Mouse (Mus musculus) forebrain, embryonic 15.5 days (tissue): ENCODE measurements around the gene Brd2. TPM values are rescaled to one million over a fixed set of nuclear protein-coding genes. Genes with fewer than 3 reads are reported as not detected.

Source experiments
- ATAC-seq: fragments of 200-750 bp; cut with Nextera tagmentation; replicated peaks from 2 replicates; pipeline ENCODE4 v1.8.0; 2017; ENCODE audit warnings: mild to moderate bottlenecking, moderate TSS enrichment, moderate library complexity
- H3K27ac ChIP-seq: fragments of 300-500 bp; sonication (generic); replicated peaks from 2 replicates; pipeline ENCODE4 v1.5.1; 2015; ENCODE audit warnings: mild to moderate bottlenecking, inconsistent platforms
- H3K27me3 ChIP-seq: fragments of 300-500 bp; sonication (generic); 2 replicates; pipeline ENCODE4 v1.6.1; 2015; ENCODE audit warnings: inconsistent platforms
- H3K36me3 ChIP-seq: fragments of 300-500 bp; sonication (generic); 2 replicates; pipeline ENCODE4 v1.6.1; 2015; ENCODE audit warnings: mild to moderate bottlenecking, inconsistent platforms
- H3K4me1 ChIP-seq: fragments of 300-500 bp; sonication (generic); 2 replicates; pipeline ENCODE4 v1.6.1; 2015; ENCODE audit warnings: inconsistent platforms
- H3K4me2 ChIP-seq: fragments of 300-500 bp; sonication (generic); replicated peaks from 2 replicates; pipeline ENCODE4 v1.6.1; 2015; ENCODE audit warnings: mild to moderate bottlenecking, inconsistent platforms
- H3K4me3 ChIP-seq: fragments of 300-500 bp; sonication (generic); 2 replicates; pipeline ENCODE4 v1.5.1; 2015; ENCODE audit warnings: mild to moderate bottlenecking, inconsistent platforms
- H3K9ac ChIP-seq: fragments of 300-500 bp; sonication (generic); replicated peaks from 2 replicates; pipeline ENCODE4 v1.6.1; 2015; ENCODE audit warnings: mild to moderate bottlenecking, inconsistent platforms
- H3K9me3 ChIP-seq: fragments of 300-500 bp; sonication (generic); 2 replicates; pipeline ENCODE4 v1.6.1; 2016; ENCODE audit warnings: inconsistent platforms
- WGBS: fragments of 180-500 bp; shearing (Covaris S2); methylation state at CpG from one replicate; pipeline ENCODE4 v1.1.7; 2015; ENCODE audit warnings: mixed read lengths; 5-methylcytosine and 5-hydroxymethylcytosine counted together
- polyA plus RNA-seq: library from polyadenylated mRNA; unstranded; fragments of >200 nt; fragmentation: Nextera tagmentation; extraction: Ambion mirVana; gene quantifications from 2 replicates; pipeline ENCODE4 v1.2.1, GENCODE M21; 2015

Brd2 gene
- polyA plus RNA-seq, 1 experiment from 2014 or later = 133 TPM

DNA sequence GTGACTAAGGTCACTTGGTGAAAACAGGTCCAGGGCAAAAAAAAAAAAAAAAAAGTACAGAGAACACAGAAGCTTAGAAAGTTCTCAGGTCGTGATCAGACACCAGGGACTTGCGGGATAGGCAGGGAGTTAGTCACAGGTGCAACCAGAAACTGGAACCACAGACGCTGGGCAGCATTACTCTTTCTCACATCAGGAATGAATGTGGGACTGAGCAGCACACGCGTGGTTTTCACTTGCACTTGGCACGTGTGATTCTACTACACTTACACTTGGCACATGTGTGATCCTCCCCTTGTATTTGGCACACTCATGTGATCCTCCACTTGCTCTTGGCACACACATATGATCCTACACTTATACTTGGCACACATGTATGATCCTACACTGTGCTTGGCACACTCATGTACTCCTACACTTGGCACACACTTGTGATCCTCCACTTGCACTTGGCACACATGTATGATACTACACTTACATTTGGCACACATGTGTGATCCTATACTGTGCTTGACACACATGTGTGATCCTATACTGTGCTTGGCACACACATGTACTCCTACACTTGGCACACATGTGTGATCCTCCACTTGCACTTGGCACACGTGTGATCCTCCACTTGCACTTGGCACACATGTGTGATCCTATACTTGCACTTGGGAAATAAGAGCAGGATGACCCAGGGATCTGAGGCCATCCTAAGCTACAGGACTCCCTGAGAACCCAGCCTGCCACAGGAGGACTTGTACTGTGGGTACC lies 15.1 kb downstream of the Brd2 start:
- H3K4me1 ChIP-seq = peaks cover 11% of the 10 kb centered on the region
- ATAC-seq = peak; percentile 65; the same call in 1 of the 2 replicates
- H3K27me3 ChIP-seq = no peaks in the 10 kb centered on the region
- no peak overlapping the region for H3K4me3 ChIP-seq
- H3K9ac ChIP-seq = no peak overlapping the region
- no peak overlapping the region; the same call in 1 of the 2 replicates for H3K27ac ChIP-seq
- no peaks in the 10 kb centered on the region for H3K9me3 ChIP-seq
- H3K4me2 ChIP-seq = no peak overlapping the region
- H3K36me3 ChIP-seq = peaks cover 29% of the 10 kb centered on the region
- 75% methylated on average over 7 of the region's 7 CpGs for WGBS

DNA sequence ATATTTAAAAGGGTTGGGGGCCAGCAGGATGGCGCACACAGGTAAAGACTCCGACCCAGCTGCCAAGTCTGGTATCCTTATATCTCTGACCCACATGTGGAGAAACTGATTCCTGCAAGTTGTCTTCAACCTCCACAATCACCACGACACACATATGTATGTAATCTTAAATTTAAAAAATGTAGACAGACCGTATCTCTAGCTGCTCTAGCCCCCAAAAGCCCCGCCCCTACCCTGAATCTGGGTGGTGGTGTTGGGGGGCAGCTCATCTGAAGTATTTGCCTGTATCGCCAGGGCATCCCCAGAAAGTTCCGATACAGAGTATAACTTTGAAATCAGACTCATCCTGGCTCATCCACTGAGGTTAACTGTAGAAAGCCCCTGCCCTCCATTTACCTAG lies 15.9 kb downstream of the Brd2 start:
- H3K9ac ChIP-seq = no peak overlapping the region
- H3K27ac ChIP-seq = no peak overlapping the region
- no peaks in the 10 kb centered on the region for H3K9me3 ChIP-seq
- H3K36me3 ChIP-seq = peaks cover 22% of the 10 kb centered on the region
- H3K4me3 ChIP-seq = no peak overlapping the region
- ATAC-seq = no peak
- no peak overlapping the region for H3K4me2 ChIP-seq
- peaks cover 13% of the 10 kb centered on the region for H3K4me1 ChIP-seq
- no peaks in the 10 kb centered on the region for H3K27me3 ChIP-seq
- 86% methylated on average over 7 of the region's 7 CpGs for WGBS

GRCm38 (mm10) chr17:34104804-34105203 lies 17.6 kb downstream of the Brd2 start:
- no peak overlapping the region for H3K4me3 ChIP-seq
- H3K4me1 ChIP-seq = peaks cover 9% of the 10 kb centered on the region
- H3K27ac ChIP-seq = no peak overlapping the region
- 88% methylated on average over 9 of the region's 9 CpGs for WGBS
- no peak for ATAC-seq
- H3K27me3 ChIP-seq = no peaks in the 10 kb centered on the region
- no peaks in the 10 kb centered on the region for H3K9me3 ChIP-seq
- H3K4me2 ChIP-seq = no peak overlapping the region
- H3K36me3 ChIP-seq = peaks cover 6% of the 10 kb centered on the region
- no peak overlapping the region for H3K9ac ChIP-seq

DNA sequence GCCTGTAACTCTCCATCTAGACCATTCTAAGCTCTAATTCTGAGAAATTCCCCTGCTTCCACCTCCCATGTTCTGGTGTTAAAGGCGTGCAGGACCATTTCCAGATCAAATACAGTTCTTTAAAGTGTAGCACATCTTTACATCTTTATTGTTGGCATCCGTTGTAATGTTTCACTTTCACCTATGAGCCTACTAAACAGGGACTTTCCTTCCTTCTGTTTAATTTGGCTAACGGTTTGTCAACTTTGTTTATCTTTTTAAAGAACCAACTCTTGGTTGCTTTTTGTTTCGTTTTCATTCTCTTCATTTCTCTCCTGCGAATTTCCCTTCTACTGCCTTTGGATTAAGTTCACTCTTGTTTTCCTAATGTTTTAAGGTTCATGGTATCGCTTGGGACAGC lies 19.6 kb downstream of the Brd2 start:
- ATAC-seq = no peak
- H3K27ac ChIP-seq = no peak overlapping the region
- H3K9me3 ChIP-seq = no peaks in the 10 kb centered on the region
- WGBS = 78% methylated on average over 6 of the region's 6 CpGs
- no peaks in the 10 kb centered on the region for H3K36me3 ChIP-seq
- H3K4me2 ChIP-seq = no peak overlapping the region
- H3K27me3 ChIP-seq = no peaks in the 10 kb centered on the region
- H3K4me3 ChIP-seq = no peak overlapping the region
- no peak overlapping the region for H3K9ac ChIP-seq
- peaks cover 9% of the 10 kb centered on the region for H3K4me1 ChIP-seq

GRCm38 (mm10) chr17:34101604-34102032 lies 20.8 kb downstream of the Brd2 start:
- Histone ChIP-seq H3K4me2 (peak overlapping the region; percentile 32; the same call in 1 of the 2 replicates), H3K27me3 (no peaks in the 10 kb centered on the region), H3K9ac (0 out of 2 replicates have a peak overlapping the region, but pooled peaks have one; percentile 17), H3K4me1 (peaks cover 9% of the 10 kb centered on the region), H3K4me3 (no peak overlapping the region), H3K27ac (no peak overlapping the region), H3K9me3 (no peaks in the 10 kb centered on the region), H3K36me3 (no peaks in the 10 kb centered on the region)
- WGBS = 8% methylated on average over 12 of the region's 12 CpGs
- peak; percentile 76 for ATAC-seq

- WGBS = 31% methylated on average over 5 of the region's 5 CpGs
- ATAC-seq = peak; percentile 35; the same call in 1 of the 2 replicates
- no peak overlapping the region for H3K4me2 ChIP-seq
- H3K4me1 ChIP-seq = peaks cover 9% of the 10 kb centered on the region
- H3K9me3 ChIP-seq = no peaks in the 10 kb centered on the region
- no peak overlapping the region for H3K4me3 ChIP-seq
- no peaks in the 10 kb centered on the region for H3K36me3 ChIP-seq
- no peak overlapping the region for H3K9ac ChIP-seq
- H3K27me3 ChIP-seq = no peaks in the 10 kb centered on the region
- H3K27ac ChIP-seq = no peak overlapping the region
Measured at GRCm38 (mm10) chr17:34101185-34101584, 21.2 kb downstream of the Brd2 start.

GRCm38 (mm10) chr17:34099531-34099930 lies 22.9 kb downstream of the Brd2 start:
- WGBS = 23% methylated on average over 5 of the region's 5 CpGs
- Histone ChIP-seq H3K9ac (no peak overlapping the region), H3K4me1 (peaks cover 9% of the 10 kb centered on the region), H3K36me3 (no peaks in the 10 kb centered on the region), H3K27me3 (no peaks in the 10 kb centered on the region), H3K4me2 (no peak overlapping the region), H3K9me3 (no peaks in the 10 kb centered on the region), H3K27ac (no peak overlapping the region), H3K4me3 (no peak overlapping the region)
- ATAC-seq = no peak

GRCm38 (mm10) chr17:34098709-34099479 lies 23.5 kb downstream of the Brd2 start:
- Histone ChIP-seq H3K4me3 (no peak overlapping the region), H3K36me3 (no peaks in the 10 kb centered on the region), H3K9ac (no peak overlapping the region), H3K27ac (no peak overlapping the region), H3K4me2 (no peak overlapping the region), H3K27me3 (no peaks in the 10 kb centered on the region), H3K9me3 (no peaks in the 10 kb centered on the region), H3K4me1 (peaks cover 9% of the 10 kb centered on the region)
- WGBS = 66% methylated on average over 10 of the region's 10 CpGs
- ATAC-seq = no peak

- no peak for ATAC-seq
- Histone ChIP-seq H3K9me3 (no peaks in the 10 kb centered on the region), H3K4me1 (peaks cover 9% of the 10 kb centered on the region), H3K4me3 (no peak overlapping the region), H3K4me2 (no peak overlapping the region), H3K9ac (no peak overlapping the region), H3K27ac (no peak overlapping the region), H3K36me3 (no peaks in the 10 kb centered on the region), H3K27me3 (no peaks in the 10 kb centered on the region)
- WGBS = 56% methylated on average over 5 of the region's 5 CpGs
Measured at GRCm38 (mm10) chr17:34097272-34097671, 25.2 kb downstream of the Brd2 start.

DNA sequence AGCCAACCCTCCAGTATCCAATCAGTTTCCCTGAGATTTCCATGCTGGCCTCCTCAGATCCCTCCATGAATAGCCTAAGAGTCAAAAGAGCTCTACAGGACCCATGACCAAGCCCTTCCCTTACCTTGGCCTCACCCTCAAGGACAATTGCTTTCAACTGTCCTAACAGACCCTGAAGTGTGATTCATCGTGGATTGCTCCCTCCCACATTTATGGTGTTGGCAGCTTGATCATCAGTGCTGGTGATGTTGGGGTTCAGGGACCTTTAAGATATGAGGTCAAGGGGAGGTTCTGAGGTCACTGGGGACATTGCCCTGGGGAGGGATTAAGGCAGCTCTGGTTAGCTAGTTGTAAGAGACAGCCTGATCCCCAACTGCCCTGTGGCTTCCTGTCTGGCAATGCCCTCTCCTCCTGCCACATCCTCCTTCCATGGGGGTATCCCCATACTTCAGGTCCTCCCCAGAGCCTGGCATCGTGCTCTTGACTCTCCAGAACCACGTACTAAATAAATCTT lies 25.9 kb downstream of the Brd2 start:
- 75% methylated on average over 3 of the region's 3 CpGs for WGBS
- no peaks in the 10 kb centered on the region for H3K9me3 ChIP-seq
- H3K4me2 ChIP-seq = no peak overlapping the region
- ATAC-seq = no peak
- H3K4me3 ChIP-seq = no peak overlapping the region
- H3K9ac ChIP-seq = no peak overlapping the region
- no peak overlapping the region for H3K27ac ChIP-seq
- peaks cover 7% of the 10 kb centered on the region for H3K4me1 ChIP-seq
- no peaks in the 10 kb centered on the region for H3K27me3 ChIP-seq
- no peaks in the 10 kb centered on the region for H3K36me3 ChIP-seq

GRCm38 (mm10) chr17:34094283-34095035 lies 28.0 kb downstream of the Brd2 start:
- no peaks in the 10 kb centered on the region for H3K9me3 ChIP-seq
- no peaks in the 10 kb centered on the region for H3K27me3 ChIP-seq
- 90% methylated on average over 27 of the region's 27 CpGs for WGBS
- H3K36me3 ChIP-seq = no peaks in the 10 kb centered on the region
- H3K9ac ChIP-seq = no peak overlapping the region
- no peak overlapping the region for H3K4me2 ChIP-seq
- no peak for ATAC-seq
- H3K4me1 ChIP-seq = no peaks in the 10 kb centered on the region
- no peak overlapping the region for H3K4me3 ChIP-seq
- no peak overlapping the region for H3K27ac ChIP-seq
